Mouse (Mus musculus): ENCODE results near the gene Armc7.

Gene Armc7

GRCm38 (mm10) chr11:115520218-115520617 lies 44.8 kb downstream of the Armc7 start:
- ChIA-PET CTCF (interaction anchor here in 2 of 4 experiments (0.6 kb wide), 2 partner anchors 43 to 906 kb away, joined by 3 read pairs; no protein-coding TSS in a partner anchor), POLR2A (interaction anchor here (0.5 to 15.2 kb wide), 22 partner anchors 4 to 1056 kb away, joined by 3 to 368 read pairs (median 5); partner anchors contain the start of genes Nt5c (in 2 of the 4), Sumo2 (in 2 of the 4), Jpt1 (in 1 of the 4) and Mif4gd (in 1 of the 4))

- POLR2A ChIA-PET: interaction anchor here (0.6 to 15.2 kb wide), 29 partner anchors 4 to 500 kb away, joined by 3 to 368 read pairs (median 4); partner anchors contain the start of genes Jpt1 (in 2 of the 4), Sumo2 (in 2 of the 4), Armc7 (in 1 of the 4) and Mif4gd (in 1 of the 4)
- CTCF ChIA-PET: interaction anchor here in 2 of 4 experiments (0.5 kb wide), 2 partner anchors 40 to 194 kb away, joined by 4 read pairs; no protein-coding TSS in a partner anchor
These were observed 45.6 kb downstream of the Armc7 start for GRCm38 (mm10) chr11:115521080-115521479.

- CTCF ChIA-PET: interaction anchor here in 2 of 4 experiments (0.5 to 1.2 kb wide), 2 partner anchors 10 to 73 kb away, joined by 5 to 12 read pairs; no protein-coding TSS in a partner anchor
These were observed 46.8 kb downstream of the Armc7 start for GRCm38 (mm10) chr11:115522238-115522637.

GRCm38 (mm10) chr11:115522703-115523102 lies 47.2 kb downstream of the Armc7 start:
- CTCF ChIA-PET: interaction anchor here in 2 of 4 experiments (0.5 to 1.2 kb wide), 2 partner anchors 11 to 72 kb away, joined by 5 to 12 read pairs; no protein-coding TSS in a partner anchor
- POLR2A ChIA-PET: interaction anchor here in 3 of 4 experiments (0.7 to 15.2 kb wide), 16 partner anchors 3 to 421 kb away, joined by 3 to 368 read pairs (median 5); partner anchors contain the start of genes Jpt1 (in 2 of the 3), Sumo2 (in 2 of the 3), Nt5c (in 1 of the 3) and Nup85 (in 1 of the 3)

More at GRCm38 (mm10) chr11:115522238-115522637, 46.8 kb downstream of the Armc7 start:
- POLR2A ChIA-PET: interaction anchor here in 3 of 4 experiments (0.7 to 15.2 kb wide), 23 partner anchors 3 to 421 kb away, joined by 3 to 368 read pairs (median 4); partner anchors contain the start of genes Jpt1 (in 2 of the 3), Sumo2 (in 2 of the 3), Armc7 (in 1 of the 3) and Nt5c (in 1 of the 3)

- ChIA-PET CTCF (interaction anchor here (0.9 to 2.5 kb wide), 7 partner anchors 10 to 64 kb away, joined by 3 to 12 read pairs (median 3); partner anchors contain the start of genes Armc7 (in 1 of the 4), Slc16a5 (in 1 of the 4) and Sumo2 (in 1 of the 4)), POLR2A (interaction anchor here (1.0 to 13.4 kb wide), 21 partner anchors 8 to 182 kb away, joined by 3 to 368 read pairs (median 5); partner anchors contain the start of genes Jpt1 (in 3 of the 4), Sumo2 (in 3 of the 4), Grb2 (in 1 of the 4) and Mif4gd (in 1 of the 4))
These were observed 51.0 kb downstream of the Armc7 start for GRCm38 (mm10) chr11:115526446-115526845.

GRCm38 (mm10) chr11:115534759-115535371 lies 59.4 kb downstream of the Armc7 start:
- POLR2A ChIA-PET: interaction anchor here (0.6 to 4.7 kb wide), 19 partner anchors 9 to 484 kb away, joined by 3 to 100 read pairs (median 4); partner anchors contain the start of genes Jpt1 (in 3 of the 4), Mif4gd (in 1 of the 4), Nt5c (in 1 of the 4) and Nup85 (in 1 of the 4)
- CTCF ChIA-PET: no interaction called here

GRCm38 (mm10) chr11:115535401-115536037 lies 60.1 kb downstream of the Armc7 start:
- ChIA-PET CTCF (interaction anchor here in 2 of 4 experiments (0.7 to 1.7 kb wide), 9 partner anchors 8 to 183 kb away, joined by 3 to 12 read pairs (median 6); partner anchors contain the start of genes Nt5c (in 2 of the 2) and Mif4gd (in 1 of the 2)), POLR2A (interaction anchor here (0.6 to 4.7 kb wide), 47 partner anchors 9 to 489 kb away, joined by 3 to 100 read pairs (median 6); partner anchors contain the start of genes Jpt1 (in 4 of the 4), Nup85 (in 3 of the 4), Slc25a19 (in 2 of the 4) and Grb2 (in 1 of the 4))

GRCm38 (mm10) chr11:115536038-115536681 lies 60.7 kb downstream of the Armc7 start, which contains the start of gene Sumo2:
Gene Sumo2, minus strand, starts transcription at chr11:115536276.
- ChIA-PET POLR2A (interaction anchor here (0.6 to 4.7 kb wide), 81 partner anchors 9 to 488 kb away, joined by 3 to 100 read pairs (median 4); partner anchors contain the start of genes Jpt1 (in 3 of the 4), Mif4gd (in 3 of the 4), Nup85 (in 3 of the 4) and Nt5c (in 2 of the 4)), CTCF (interaction anchor here (0.7 to 1.7 kb wide), 17 partner anchors 8 to 275 kb away, joined by 3 to 12 read pairs (median 3); partner anchors contain the start of genes Nt5c (in 2 of the 4), Cdr2l (in 1 of the 4), Jpt1 (in 1 of the 4) and Mif4gd (in 1 of the 4))

- CTCF ChIA-PET: interaction anchor here (0.6 to 1.7 kb wide), 25 partner anchors 8 to 358 kb away, joined by 3 to 12 read pairs (median 3); partner anchors contain the start of genes Nt5c (in 2 of the 4), Cdr2l (in 1 of the 4), Jpt1 (in 1 of the 4) and Mif4gd (in 1 of the 4)
These were observed 61.5 kb downstream of the Armc7 start for GRCm38 (mm10) chr11:115536856-115537568.

GRCm38 (mm10) chr11:115538045-115538444 lies 62.6 kb downstream of the Armc7 start:
- POLR2A ChIA-PET: interaction anchor here in 3 of 4 experiments (0.7 to 4.7 kb wide), 17 partner anchors 10 to 237 kb away, joined by 3 to 100 read pairs (median 4); partner anchors contain the start of genes Jpt1 (in 3 of the 3) and Nup85 (in 1 of the 3)

More at GRCm38 (mm10) chr11:115536856-115537568, 61.5 kb downstream of the Armc7 start:
- POLR2A ChIA-PET: interaction anchor here (0.6 to 4.7 kb wide), 84 partner anchors 8 to 487 kb away, joined by 3 to 100 read pairs (median 4); partner anchors contain the start of genes Jpt1 (in 4 of the 4), Mif4gd (in 3 of the 4), Nup85 (in 3 of the 4) and Grb2 (in 2 of the 4)

More at GRCm38 (mm10) chr11:115538045-115538444, 62.6 kb downstream of the Armc7 start:
- CTCF ChIA-PET: interaction anchor here (0.6 to 1.3 kb wide), 23 partner anchors 11 to 483 kb away, joined by 3 to 7 read pairs (median 4); partner anchors contain the start of genes Jpt1 (in 1 of the 4), Nt5c (in 1 of the 4), Nup85 (in 1 of the 4) and Ush1g (in 1 of the 4)

Data from embryonic stem cell, embryonic (primary cell).